Mouse (Mus musculus): ENCODE data around the gene Dennd1b.

Dennd1b gene

GRCm38 (mm10) chr1:139087564-139087963 is 124.3 kb downstream of the Dennd1b start:
- DNase-seq = no peak

DNA sequence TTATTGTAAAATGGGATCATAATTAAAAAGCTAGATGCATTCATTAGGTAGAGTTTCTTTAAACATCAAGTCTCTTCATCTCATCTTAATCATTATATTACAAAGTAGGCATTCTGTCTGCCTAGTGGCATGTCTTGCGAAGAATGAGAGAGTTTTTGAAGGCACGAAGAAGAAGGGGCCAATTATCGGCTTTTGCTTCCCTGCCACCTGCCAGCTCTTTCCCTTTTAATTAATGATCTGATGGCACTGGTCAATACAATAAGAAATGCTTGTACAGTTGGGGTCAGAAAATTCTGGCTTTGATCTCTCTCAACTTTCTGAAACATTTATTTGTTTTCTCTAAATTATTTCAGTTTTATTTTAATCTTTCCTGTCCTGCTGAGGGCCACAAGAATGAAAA is 127.5 kb downstream of the Dennd1b start:
- DNase-seq = no peak

GRCm38 (mm10) chr1:139091701-139092100 is 128.5 kb downstream of the Dennd1b start:
- DNase-seq = no peak

DNA sequence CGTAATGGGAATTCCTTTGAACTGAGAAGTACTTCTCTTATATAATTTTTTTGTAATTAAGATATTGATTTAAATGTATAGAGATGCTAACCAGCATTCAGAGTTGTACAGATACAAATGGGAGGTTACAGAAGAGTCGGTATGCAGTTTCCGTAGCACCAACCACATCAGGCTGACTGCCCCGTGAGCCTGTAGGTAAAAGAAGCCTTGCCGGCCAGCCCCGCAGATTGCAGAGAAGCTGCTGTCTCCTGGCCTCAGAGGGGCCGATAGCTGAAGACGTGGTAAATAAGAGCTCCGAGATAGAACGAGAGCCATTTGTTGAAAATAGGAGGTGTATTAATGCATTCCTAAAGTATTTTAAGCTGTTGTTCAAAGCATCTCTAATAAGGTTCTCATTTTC is 128.9 kb downstream of the Dennd1b start:
- no peak for DNase-seq

DNA sequence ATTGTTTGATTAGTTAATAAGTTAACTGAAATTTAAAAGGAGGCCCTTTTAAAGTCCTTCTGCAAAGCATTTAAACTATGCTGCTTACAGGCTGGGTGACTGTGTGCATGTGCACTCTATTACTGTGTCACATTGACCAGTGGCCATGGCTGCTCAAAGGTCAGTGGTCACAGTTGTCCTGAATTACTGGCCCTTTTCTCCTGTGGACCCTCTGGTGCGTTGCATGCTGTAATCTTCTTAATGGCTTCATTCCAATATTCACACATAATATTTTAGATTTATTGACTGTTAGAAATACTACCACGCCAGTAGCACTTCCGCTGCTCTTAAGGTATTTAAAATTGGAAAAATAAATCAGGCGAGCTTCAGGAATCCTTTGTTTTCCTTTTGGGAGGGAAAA is 129.5 kb downstream of the Dennd1b start:
- DNase-seq = no peak

GRCm38 (mm10) chr1:139096369-139096768 is 133.1 kb downstream of the Dennd1b start:
- DNase-seq = no peak

DNA sequence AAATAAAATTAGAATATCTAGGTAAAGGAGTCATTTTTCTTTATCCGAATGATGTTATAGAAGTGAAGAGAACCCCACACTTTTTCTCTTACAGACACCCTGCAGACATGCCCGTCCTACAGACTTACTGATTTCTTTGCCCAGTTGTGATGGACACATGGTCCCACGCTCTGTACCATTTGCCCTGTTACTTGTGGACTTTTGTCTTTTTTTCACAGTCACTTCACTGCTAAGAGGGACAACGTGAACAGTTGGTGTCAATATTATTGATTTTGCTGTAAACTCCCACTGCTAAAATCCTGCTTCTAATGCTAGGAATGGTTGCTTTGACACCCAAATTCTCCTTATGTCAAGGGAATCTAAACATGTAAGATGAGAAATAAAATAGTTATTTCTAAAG is 134.9 kb downstream of the Dennd1b start:
- DNase-seq = no peak

GRCm38 (mm10) chr1:139101725-139102124 is 138.5 kb downstream of the Dennd1b start:
- no peak for DNase-seq

- DNase-seq = no peak
Observed at GRCm38 (mm10) chr1:139108251-139108650, 145.0 kb downstream of the Dennd1b start.

- DNase-seq = no peak
Observed at GRCm38 (mm10) chr1:139122626-139123025, 159.4 kb downstream of the Dennd1b start.

- no peak for DNase-seq
Observed at GRCm38 (mm10) chr1:139139644-139140043, 176.4 kb downstream of the Dennd1b start.

GRCm38 (mm10) chr1:139145516-139145915 is 182.3 kb downstream of the Dennd1b start:
- DNase-seq = no peak

DNA sequence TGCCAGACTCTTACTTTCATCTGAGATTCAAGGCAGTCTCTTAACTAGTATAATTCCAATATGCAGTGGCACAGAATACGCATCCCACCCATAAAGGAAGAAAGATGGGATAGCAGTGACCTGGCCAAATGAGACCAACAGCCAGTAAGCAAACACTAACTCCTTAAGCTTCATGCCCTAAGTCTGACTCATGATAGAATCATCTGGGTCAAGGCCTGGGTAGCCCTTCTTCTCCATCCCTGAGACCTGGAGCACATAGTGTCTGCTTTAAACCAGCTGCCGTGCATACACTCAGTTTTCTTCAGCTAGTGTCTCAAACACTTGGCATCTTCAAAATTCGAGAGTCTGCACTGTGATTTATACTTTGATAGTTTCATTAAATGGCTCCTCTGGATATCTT is 183.1 kb downstream of the Dennd1b start:
- DNase-seq = no peak

GRCm38 (mm10) chr1:139153006-139153405 is 189.8 kb downstream of the Dennd1b start:
- no peak for DNase-seq

GRCm38 (mm10) chr1:139153493-139153892 is 190.3 kb downstream of the Dennd1b start:
- DNase-seq = no peak

GRCm38 (mm10) chr1:139156397-139156796 is 193.2 kb downstream of the Dennd1b start:
- no peak for DNase-seq

GRCm38 (mm10) chr1:139161619-139162018 is 198.4 kb downstream of the Dennd1b start:
- no peak for DNase-seq

GRCm38 (mm10) chr1:139162814-139163213 is 199.6 kb downstream of the Dennd1b start:
- DNase-seq = no peak

- DNase-seq = no peak
Observed at GRCm38 (mm10) chr1:139174058-139174832, 211.0 kb downstream of the Dennd1b start.

GRCm38 (mm10) chr1:139179707-139180106 is 216.5 kb downstream of the Dennd1b start:
- no peak for DNase-seq

GRCm38 (mm10) chr1:139180481-139181149 is 217.4 kb downstream of the Dennd1b start:
- no peak for DNase-seq

DNA sequence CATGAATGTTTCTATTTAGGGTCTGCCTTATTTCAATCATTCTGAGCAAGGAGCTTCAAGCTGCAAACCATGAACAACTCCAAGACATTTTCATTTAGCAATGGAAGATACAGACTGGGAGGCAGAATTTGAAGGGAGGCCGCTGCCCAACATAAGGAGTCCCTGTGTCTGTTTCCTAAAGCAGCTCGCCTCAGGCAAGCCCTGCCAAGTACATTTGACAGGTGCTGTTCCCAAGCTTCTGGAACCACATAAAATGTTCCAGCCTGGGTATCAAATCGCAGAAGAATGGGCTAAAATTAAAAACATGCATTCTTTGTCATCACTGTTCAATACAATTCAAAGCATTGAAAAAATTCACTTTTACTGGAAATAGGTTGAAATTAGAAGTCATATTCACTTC is 229.4 kb downstream of the Dennd1b start:
- DNase-seq = no peak

DNA sequence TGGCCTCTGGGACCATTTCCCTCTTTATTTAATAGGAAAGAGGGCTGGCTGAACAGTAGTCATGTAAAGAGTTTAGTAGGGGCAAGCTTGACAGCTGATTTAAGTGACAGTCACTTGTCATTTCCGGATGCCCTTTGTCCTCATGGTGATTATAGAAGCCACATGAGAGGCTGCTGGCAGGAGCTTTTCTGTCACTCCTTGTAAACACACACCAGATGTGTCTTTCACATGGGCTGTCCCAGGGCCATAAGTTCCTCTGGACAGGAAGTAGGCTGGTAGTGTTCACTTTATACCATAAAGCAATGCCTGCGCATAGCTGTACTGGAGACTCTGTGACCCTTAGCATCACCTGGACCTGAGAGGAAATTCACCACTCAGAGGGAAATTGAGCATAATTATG is 230.8 kb downstream of the Dennd1b start:
- DNase-seq = no peak

- no peak for DNase-seq
Observed at GRCm38 (mm10) chr1:139194428-139195028, 231.3 kb downstream of the Dennd1b start.
